In genomic region chr2:7082376-7083025, GRCm38 (mm10) we compare ENCODE assay signal across 9 mouse cellular contexts.
DNase-seq lines count a peak whose midpoint lies in the region; ATAC-seq and TF ChIP-seq lines count a peak whose summit lies in the region.
"Had no signal": no experiment of that assay in that cellular context is flagged by ENCODE, and none has a peak within 500 bp of the region (broad histone marks: within the 10 kb centered on the region; RNA-seq: fewer than 3 reads in every experiment).

No protein-coding gene starts in this region.

- H3K9ac ChIP-seq in forebrain, embryonic 15.5 days (replicated peaks): peak overlapping the region; percentile 46; the same call in 1 of the 2 replicates
- no peak overlapping the region for H3K9ac ChIP-seq in forebrain, embryonic 11.5 days (ENCODE audit: low read length)
- peak overlapping the region; percentile 41; the same call in 1 of the 2 replicates for H3K9ac ChIP-seq in intestine, embryonic 16.5 days (ENCODE audit: low read depth, low read length)
- H3K9ac ChIP-seq: liver, embryonic 14.5 days had no signal

- no peak overlapping the region for H3K4me3 ChIP-seq in forebrain, embryonic 15.5 days
- H3K4me3 ChIP-seq in forebrain, embryonic 11.5 days (ENCODE audit: low read depth, low read length): no peak overlapping the region
- no peak overlapping the region for H3K4me3 ChIP-seq in layer of hippocampus, adult 2 months
- no peak overlapping the region for H3K4me3 ChIP-seq in cortical plate, adult 2 months (ENCODE audit: insufficient read depth, low read length)
- H3K4me3 ChIP-seq in intestine, embryonic 16.5 days (ENCODE audit: low read length): no peak overlapping the region

- H3K27me3 ChIP-seq in forebrain, embryonic 15.5 days: no peaks in the 10 kb centered on the region
- no peaks in the 10 kb centered on the region for H3K27me3 ChIP-seq in forebrain, embryonic 11.5 days (ENCODE audit: control insufficient read depth, insufficient read depth, low read length)
- H3K27me3 ChIP-seq in intestine, embryonic 16.5 days (replicated peaks; ENCODE audit: control insufficient read depth, insufficient read depth, low read length): no peaks in the 10 kb centered on the region

- 0 out of 2 replicates have a peak, but pooled peaks have one; percentile 11 for TF ChIP-seq POLR2A in cortical plate, adult 2 months (IDR thresholded peaks at IDR 0.05; ENCODE audit: extremely low read depth, insufficient read depth, low read length)

- TF ChIP-seq CTCF in layer of hippocampus, adult 2 months (conservative IDR thresholded peaks at IDR 0.05): no peak
- TF ChIP-seq CTCF in cortical plate, adult 2 months (IDR thresholded peaks at IDR 0.05; ENCODE audit: extremely low read depth, insufficient read depth, low read length): no peak

- H3K27ac ChIP-seq in forebrain, embryonic 15.5 days (replicated peaks): peak overlapping the region; percentile 82
- H3K27ac ChIP-seq in forebrain, embryonic 11.5 days (ENCODE audit: low read depth, low read length): no peak overlapping the region
- H3K27ac ChIP-seq in layer of hippocampus, adult 2 months: peak overlapping the region; percentile 92
- peak overlapping the region; percentile 96 for H3K27ac ChIP-seq in cortical plate, adult 2 months (ENCODE audit: insufficient read depth, low read length)
- H3K27ac ChIP-seq in intestine, embryonic 16.5 days (ENCODE audit: low read length): peak overlapping the region; percentile 66
- H3K27ac ChIP-seq: liver, embryonic 14.5 days had no signal

- 0 out of 2 replicates have a peak, but pooled peaks cover 3% of the 10 kb centered on the region for H3K9me3 ChIP-seq in forebrain, embryonic 15.5 days
- peaks cover under 1% of the 10 kb centered on the region; the same call in 1 of the 2 replicates for H3K9me3 ChIP-seq in forebrain, embryonic 11.5 days (ENCODE audit: control insufficient read depth, low read length)
- H3K9me3 ChIP-seq in intestine, embryonic 16.5 days (ENCODE audit: control insufficient read depth, low read length): no peaks in the 10 kb centered on the region

- 0 out of 2 replicates have a peak, but pooled peaks cover 2% of the 10 kb centered on the region for H3K36me3 ChIP-seq in forebrain, embryonic 15.5 days
- no peaks in the 10 kb centered on the region for H3K36me3 ChIP-seq in forebrain, embryonic 11.5 days (ENCODE audit: control insufficient read depth, insufficient read depth, low read length)
- H3K36me3 ChIP-seq in intestine, embryonic 16.5 days (ENCODE audit: control insufficient read depth, insufficient read depth, low read length): no peaks in the 10 kb centered on the region

- H3K4me2 ChIP-seq in forebrain, embryonic 15.5 days (replicated peaks): 0 out of 2 replicates have a peak overlapping the region, but pooled peaks have one; percentile 48
- H3K4me2 ChIP-seq in forebrain, embryonic 11.5 days (ENCODE audit: low read depth, low read length, severe bottlenecking): no peak overlapping the region
- peak overlapping the region; percentile 57; the same call in 1 of the 2 replicates for H3K4me2 ChIP-seq in intestine, embryonic 16.5 days (ENCODE audit: low read depth, low read length)

- no peak for DNase-seq in forebrain, embryonic 11.5 days (ENCODE audit: low spot score)
- DNase-seq in layer of hippocampus, adult 2 months (ENCODE audit: low spot score in 2 of 2): no peak
- no peak for DNase-seq in layer of hippocampus, postnatal 36 days
- DNase-seq in adrenal gland, postnatal 4 days (ENCODE audit: low spot score in 2 of 2): no peak
- no peak for DNase-seq in frontal cortex, postnatal 14 days (ENCODE audit: low spot score in 2 of 2)

- peaks cover 38% of the 10 kb centered on the region for H3K4me1 ChIP-seq in forebrain, embryonic 15.5 days
- peaks cover 15% of the 10 kb centered on the region for H3K4me1 ChIP-seq in forebrain, embryonic 11.5 days (replicated peaks; ENCODE audit: control insufficient read depth, insufficient read depth, low read length)
- H3K4me1 ChIP-seq in cortical plate, adult 2 months (ENCODE audit: control insufficient read depth, insufficient read depth, low read length): peaks cover 20% of the 10 kb centered on the region
- H3K4me1 ChIP-seq in intestine, embryonic 16.5 days (ENCODE audit: control insufficient read depth, insufficient read depth, low read length): peaks cover 8% of the 10 kb centered on the region; the same call in 1 of the 2 replicates

- 0 out of 2 replicates have a peak, but pooled peaks have one; percentile 9 for ATAC-seq in forebrain, embryonic 15.5 days (replicated peaks)
- ATAC-seq in forebrain, embryonic 11.5 days (replicated peaks; ENCODE audit: low FRiP score): no peak
- ATAC-seq in intestine, embryonic 16.5 days: 0 out of 2 replicates have a peak, but pooled peaks have one; percentile 5

- WGBS in forebrain, embryonic 15.5 days: 72% methylated on average over 9 of the region's 9 CpGs
- 79% methylated on average over 9 of the region's 9 CpGs for WGBS in forebrain, embryonic 11.5 days
- WGBS in intestine, embryonic 16.5 days: 64% methylated on average over 9 of the region's 9 CpGs
